Mouse (Mus musculus) adrenal gland, adult 2 months (tissue): Measurements from ENCODE around the gene Rad51b. TPM values are rescaled to one million over a fixed set of nuclear protein-coding genes. Genes with fewer than 3 reads are reported as not detected.

Experiments used
- DNase-seq: peaks from one replicate; pipeline ENCODE4 v3.0.0; 2021
- polyA plus RNA-seq: library from polyadenylated mRNA; depleted of rRNA; stranded (reverse); fragments of >200 nt; gene quantifications from 2 replicates; pipeline ENCODE4 v1.2.3, GENCODE M21; 2012
- total RNA-seq, 2 experiments: library from RNA; stranded (reverse); gene quantifications; 2 replicates each; pipeline ENCODE4 v1.2.3; 2021

Gene Rad51b
- total and polyA plus RNA-seq, 3 experiments: 0.08 to 0.49 (median 0.45) TPM

DNA sequence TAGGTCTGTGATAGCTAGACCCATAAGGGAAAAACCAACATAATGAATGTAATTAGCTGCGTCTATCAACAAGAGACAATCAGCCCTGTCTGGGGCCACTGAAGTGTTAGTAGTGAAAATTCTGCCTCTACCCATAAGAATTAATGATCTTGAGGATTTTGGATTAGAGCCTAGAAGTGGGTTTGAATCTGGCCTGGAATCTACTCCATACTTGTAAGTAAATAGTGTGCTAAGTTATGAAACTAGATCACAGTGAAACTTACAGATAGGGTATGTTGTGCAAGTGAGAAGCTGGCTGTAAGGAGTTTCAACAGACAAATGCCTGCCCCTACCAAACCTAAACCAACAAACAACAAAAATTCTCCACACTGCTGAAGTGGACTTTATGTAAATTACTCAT lies 83.1 kb downstream of the Rad51b start:
- no peak for DNase-seq

DNA sequence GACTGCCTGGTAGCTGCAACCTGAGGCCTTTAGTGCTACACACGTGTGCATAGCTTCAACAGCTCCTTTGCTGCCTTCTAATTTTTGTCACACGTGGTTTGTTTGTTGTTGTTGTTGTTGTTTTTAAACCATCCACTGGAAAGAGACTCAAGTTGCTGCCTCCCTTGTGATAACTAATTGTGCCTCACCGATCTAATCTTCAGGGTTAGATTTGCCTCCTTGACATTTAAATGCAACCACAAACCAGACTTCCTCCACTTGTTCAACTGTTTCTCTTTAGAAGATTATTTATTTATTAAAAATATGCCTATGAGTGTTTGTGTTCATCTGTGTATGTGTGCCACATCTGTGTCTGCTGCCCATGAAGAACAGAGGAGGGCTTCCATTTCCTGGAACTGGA lies 84.4 kb downstream of the Rad51b start:
- no peak for DNase-seq

DNA sequence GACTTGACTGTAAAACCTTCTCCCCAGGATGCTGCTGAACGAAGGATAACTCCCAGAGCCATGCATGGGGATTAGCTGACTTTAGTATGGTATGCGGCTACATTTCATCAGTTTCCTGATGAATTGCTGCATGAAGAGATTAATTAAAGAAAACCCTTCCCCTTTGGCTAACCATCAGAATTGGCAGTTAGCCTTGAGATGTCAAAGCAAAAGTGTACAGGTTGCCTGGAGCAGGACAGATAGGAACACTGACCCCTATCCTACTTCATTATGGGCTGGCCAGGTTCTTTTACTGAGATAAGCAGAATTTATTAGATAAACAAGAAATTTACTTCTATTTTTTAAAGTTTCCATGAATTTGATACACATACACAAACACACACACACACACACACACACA lies 85.3 kb downstream of the Rad51b start:
- no peak for DNase-seq

DNA sequence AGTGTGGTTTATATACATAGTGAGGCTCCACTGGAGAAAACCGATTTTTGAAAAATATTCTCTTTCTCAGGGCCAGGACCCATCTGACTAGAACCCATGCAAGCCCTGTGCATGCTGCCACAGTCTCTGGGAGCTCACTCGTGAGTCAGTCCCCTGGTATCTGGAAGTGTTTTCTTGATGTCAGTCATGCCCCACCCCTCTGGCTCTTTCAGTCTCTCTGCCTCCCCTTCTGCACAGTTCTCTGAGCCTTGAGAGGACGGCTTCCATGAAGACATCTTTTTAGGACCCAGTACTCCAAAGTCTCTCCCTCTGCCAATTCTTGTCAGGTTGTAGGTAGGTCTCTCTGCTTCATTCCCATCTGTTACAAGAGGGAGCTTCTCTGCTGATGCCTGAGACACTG lies 86.5 kb downstream of the Rad51b start:
- DNase-seq: peak; percentile 64

DNA sequence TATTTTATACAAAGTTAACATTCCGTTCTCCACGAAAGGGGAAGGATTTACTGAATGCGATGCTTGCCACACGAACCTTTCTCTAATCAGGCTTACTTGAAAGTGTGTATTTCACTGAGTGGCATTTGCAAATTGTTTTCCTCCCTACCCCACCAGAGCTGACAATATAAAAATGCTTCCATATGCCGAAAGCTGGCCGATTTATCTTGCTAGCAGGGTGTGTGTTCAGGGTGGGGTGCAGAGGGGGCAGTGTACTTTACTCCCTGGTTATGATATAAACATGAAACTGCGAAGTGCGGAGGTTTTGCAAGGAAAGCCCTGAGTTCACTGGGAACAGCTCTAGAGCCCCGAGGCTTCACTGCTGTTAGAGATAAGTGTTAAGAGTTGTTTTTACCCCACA lies 87.7 kb downstream of the Rad51b start:
- no peak for DNase-seq

DNA sequence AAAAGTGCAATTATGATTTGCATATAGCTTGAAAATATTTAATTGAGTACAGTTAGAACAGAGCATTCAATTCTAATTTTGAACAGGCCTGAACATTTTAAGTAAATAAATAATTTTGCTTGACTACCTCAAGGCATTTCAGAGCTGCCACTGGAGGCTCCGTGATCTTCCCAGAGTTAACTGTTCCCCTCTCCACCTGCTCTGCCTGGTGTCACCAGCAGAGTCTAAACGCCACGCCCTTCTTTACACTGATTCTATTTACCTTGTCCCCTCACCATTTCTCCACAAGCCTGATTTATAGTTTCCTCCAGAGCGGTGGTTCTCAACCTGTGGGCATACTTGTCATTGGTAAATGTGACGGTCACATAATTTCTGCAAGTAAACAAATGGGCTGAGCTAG lies 88.1 kb downstream of the Rad51b start:
- DNase-seq: no peak

DNA sequence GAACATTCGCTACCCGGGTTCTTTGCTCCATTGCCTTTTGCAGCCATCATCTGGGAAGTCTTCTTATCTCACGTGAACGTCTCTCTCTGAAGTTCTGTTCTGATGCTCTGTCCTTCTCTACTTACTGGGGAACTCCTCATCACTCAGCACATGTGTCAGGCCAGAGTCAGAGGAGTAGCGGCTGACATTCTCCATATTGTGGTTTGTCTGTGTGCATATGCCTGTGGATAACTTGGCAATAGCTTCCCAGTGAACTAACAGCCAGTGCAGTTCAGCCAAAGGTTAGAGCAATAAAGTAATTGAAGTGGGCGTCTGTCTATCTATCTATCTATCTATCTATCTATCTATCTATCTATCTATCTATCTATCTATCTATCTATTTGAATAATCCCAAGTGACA lies 90.8 kb downstream of the Rad51b start:
- no peak for DNase-seq

DNA sequence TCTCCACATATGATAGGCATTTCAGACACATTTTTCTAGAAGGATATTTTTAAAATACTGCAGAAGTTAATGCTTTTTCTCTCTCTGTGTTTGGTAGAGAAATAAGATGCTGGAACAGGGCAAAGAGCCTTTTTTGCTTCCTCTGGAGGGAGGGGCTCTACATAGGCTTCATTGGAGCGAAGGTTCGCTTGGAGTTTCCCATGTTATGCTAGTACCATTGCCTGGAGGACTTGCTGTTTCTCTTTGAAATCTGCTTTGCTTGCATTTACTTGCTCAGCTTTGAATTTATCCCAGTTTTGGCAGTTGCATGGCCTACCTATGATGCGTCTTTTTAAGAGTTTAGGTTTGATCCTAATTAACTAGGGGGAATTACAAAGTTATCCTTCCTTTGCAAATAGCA lies 92.2 kb downstream of the Rad51b start:
- DNase-seq: no peak

DNA sequence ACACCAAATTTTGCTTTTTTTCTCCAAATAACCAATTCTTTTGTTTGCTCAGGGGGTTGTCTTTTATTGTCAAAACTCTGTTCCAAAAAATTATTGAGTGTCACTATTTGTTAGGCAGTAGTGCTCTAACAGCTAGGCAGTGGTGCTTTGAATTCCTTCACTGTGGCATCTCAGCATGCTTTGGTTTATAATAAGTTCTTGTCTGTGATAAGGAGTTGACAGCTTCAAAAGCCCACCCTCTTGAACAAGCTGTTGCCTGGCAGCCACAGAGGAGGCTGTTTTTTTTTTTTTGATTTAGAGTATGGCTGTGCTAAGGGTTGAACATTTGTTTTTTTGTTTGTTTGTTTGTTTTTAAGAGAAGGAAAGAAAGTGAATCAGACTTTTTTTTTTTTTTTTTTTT lies 92.9 kb downstream of the Rad51b start:
- no peak for DNase-seq

DNA sequence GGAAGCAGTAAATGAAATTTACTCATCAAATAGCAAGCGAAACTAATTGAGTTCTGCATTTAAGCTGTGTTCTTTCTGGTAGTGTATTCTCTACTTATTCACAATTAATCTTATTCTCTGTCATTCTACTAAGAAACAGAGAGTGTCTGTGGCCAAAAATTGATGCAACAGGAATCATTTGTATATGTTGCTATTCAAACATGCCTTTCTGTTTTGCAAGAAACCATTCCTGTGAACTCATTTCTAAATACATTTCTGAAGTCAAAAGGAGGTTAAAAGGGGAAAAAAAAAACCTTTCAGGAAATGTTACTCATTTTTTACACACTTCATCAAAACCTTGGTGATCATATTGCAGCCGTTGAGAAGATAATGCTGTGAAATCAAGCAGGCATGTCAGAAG lies 96.6 kb downstream of the Rad51b start:
- no peak for DNase-seq

DNA sequence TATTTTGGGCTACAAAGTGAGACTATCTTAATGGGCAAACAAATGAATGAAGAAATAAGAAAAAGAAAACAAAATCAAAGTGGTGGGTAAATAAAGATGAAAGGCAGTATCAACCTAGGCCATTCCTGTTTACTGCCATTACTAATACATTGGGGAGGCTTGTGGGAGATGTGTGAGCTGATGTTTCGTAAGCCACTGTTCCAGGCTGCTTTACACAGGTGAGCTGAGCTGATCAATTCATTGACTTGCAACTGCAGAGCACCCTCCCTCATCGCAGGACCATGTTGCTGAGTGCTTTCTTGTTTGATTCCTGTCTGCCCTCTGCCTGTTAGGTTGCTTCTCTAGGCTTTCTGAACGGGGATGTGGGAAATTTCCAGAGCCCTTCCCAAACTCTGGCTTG lies 106.9 kb downstream of the Rad51b start:
- DNase-seq: no peak

DNA sequence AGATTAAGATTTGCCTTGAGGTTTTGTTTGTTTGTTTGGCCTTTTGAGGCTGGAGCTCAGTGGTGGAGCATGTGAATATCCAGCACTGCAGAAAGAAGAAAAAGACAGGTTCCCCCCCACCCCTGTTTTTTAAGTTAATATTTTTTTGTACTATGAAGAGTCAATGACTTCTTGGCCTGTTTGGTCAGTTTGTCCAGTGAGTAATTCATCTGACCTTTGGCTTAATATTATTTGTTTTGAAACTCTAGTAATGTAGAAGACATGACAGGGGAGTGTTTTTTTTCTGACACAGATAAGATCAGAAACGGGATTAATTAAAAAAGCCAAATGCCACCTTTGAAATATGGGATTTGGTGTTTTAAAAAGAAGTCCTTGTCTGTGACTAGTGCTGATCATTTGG lies 107.4 kb downstream of the Rad51b start:
- no peak for DNase-seq

DNA sequence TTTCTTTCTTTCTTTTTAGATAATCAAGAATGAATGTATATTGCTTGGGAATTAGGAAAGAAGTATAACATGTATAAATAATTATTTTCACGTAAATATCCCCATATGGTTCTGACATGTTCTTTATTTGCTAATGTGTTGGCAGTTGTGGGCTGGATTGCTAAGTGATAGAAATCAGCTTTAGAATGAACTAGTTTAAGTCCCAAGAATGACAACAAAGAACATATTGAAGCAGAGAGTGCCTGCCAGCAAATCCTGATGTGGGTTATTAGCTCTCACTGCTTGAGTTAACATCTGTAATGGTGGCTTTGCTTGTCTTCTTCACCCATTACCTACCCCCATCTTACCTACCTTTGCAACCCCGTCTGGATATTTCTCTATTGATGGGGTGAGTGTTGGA lies 111.6 kb downstream of the Rad51b start:
- no peak for DNase-seq

DNA sequence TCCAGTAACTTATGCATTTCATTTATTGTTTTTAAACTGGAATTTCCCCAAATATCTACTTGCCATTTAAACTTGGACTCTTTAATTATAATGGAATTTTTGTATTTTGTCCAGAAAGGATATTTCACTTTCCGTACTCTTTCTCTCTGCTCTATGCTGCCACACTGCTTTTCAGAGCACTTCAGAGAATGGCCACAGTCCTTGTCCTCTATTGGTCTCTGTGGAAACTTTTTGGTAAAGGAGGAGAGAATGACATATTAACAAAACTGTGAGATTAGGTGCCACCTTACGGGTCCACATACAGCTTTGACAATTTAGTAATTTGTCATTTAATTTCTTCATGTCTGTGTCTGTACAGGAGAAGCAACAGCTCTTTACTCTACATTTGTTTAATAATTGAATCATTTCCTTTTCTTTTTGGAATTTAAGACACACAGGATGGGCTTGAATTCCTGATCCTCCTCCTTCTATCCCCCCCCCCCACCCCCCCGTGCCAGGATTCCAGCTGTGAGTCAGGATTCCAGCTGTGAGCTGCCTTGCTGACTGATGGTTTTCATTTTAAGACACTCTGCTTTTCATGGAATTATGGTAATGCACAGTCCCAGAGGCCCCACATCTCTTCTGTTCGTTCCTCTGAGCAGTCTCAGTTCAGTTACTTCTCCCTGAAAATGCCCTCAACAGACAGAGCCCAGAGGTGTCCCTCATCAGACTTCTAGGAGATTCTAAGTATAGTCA lies 112.2 kb downstream of the Rad51b start:
- DNase-seq: no peak

DNA sequence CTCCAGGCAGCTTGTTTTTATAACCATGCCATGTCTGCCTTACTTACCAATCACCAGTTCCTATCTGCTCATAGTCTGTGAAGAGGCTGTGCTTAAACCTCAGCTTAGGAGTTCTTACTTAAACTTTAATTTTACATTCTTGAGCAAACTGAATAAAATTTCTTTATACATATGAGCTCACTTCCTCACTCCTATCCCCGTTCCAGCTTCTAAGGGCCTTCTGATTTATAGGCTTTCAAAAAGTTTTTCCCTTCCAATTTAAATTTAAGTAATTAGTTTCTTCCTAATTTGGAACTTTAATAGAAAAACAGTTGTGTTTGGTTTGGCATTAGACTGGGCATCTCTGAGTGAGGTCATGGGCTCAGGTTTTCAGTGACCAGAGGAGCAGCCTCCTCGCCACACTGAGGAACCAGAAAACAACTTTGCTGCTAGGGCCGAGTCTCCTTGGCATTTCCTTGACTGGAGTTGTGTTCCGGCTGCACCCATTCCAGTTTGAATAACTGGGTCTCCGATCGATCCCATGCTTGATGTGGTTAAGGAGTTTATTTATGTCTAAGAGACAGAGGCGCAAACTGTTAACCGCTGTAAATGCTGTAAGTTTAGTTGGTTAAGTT lies 115.9 kb downstream of the Rad51b start:
- DNase-seq: no peak

DNA sequence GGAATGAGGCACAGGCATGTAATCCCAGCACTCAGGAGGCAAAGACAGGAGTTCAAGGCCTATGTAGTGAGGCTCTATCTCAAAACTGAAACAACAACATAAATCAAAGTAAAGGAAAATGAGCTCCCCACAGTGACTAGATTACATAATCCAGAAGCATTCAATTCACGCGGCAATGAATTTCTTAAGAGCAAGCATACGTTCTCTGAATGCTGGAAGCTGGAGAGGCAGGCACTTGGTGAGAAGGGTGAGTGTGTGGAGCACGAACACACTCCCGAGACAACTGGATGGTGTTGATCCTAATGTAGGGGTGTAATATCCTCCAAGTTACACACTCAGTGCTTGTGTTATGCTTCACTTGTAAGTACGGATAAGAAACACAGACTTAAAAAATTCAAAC lies 120.3 kb downstream of the Rad51b start:
- no peak for DNase-seq

DNA sequence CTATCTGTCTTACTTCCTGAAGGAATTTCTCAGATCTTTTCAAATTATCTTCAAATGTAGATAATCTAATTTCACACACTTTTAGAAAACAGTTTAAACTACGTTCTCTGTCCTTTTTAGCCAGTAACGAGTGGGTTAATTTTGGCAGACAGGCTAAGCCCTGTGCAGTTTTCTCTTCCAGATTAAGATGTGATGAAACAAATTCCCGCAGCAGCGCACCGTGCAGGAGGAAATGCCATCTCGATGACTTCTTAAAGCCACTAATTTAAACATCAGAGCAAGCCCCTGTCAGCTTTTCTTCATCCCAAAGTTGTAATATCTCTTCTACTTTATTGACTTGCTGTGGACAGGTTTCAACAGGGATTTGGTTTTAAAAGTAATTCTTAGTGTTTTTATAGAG lies 123.5 kb downstream of the Rad51b start:
- DNase-seq: no peak

DNA sequence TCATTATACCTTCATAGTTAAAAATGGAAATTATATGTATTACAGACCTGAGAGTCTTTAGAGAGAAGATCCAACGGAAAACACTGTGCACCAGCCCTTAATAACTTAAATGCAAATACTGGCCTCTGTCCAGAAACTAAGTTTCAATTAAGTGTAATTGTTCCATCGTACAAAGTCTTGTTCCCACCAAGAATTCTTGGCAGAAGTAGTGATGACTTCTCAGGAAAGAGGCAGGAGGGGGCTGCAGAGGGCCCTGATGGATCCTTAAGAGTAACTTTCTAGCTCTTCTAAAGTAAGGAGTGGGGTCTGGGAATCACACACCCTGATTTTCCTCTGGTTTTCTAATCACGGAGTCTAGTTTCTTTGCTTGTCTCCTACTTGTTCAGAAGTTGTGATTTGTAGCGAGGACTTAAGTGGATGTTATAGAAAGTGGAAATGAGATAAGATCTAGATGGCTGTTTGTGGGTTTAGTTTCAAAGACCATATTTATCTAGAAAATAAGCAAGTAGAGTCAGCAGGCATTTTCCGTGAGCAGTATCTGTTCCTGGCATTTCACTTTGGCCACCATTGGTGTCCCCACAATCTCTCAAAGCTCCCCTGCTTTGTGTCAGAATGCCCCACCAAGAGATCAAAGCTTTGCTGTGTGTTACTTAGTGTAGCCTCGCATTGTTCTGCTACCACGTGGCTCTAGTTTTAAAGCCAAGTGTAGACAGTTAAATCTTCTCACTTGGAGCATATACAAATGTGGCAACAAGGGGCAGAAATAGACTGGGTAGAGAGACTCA lies 132.6 kb downstream of the Rad51b start:
- no peak for DNase-seq

DNA sequence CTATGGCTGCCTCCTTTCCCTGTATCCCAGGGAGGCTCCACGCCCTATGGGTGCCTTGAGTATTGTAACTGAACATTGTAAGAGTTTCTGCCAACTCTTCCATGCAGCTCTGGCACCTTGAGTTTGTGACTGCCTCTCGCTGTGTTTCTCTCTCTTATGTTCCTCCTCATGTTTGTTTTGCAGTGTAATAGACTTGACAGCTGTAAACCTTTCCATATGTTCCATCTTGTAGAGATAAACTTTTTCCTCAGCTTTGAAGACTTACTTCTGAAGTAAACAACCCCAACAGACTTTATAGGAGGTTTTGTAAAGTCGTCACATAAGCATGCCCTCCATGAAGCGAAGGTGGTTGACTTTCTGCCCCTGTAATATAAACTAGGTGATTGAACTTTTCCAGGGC lies 134.1 kb downstream of the Rad51b start:
- no peak for DNase-seq

DNA sequence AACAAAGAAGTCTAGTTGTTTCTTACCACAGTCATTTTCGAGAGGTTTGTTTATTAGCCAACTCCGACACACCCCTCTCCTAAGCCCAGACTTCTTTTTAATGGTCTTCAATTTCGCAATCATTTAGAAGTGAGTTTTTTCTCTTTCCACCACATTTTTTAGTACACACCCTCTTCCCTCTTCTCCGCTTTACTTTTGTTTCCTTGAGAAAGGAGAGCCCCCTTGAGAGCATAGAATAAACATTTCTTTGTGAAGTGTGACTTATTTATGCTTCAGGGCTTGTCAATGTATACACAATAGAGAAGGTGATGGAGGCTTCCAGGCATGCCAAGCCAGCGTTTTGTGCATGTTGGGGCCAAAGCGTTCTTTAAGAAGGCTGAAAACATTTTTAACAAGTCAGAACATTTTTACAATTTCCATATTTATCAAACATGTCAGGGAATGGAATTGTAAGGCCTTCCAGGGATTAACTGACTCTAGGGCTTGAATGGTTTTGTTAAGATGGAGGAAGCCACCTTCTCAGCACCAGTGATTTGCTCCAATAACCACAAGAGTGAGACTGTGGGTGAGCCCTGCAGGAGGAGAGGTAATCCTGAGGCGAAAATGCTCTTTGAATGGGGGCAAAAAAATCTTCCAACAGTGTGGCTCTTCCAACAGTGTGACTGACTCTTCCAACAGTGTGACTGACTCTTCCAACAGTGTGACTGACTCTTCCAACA lies 136.8 kb downstream of the Rad51b start:
- DNase-seq: no peak

DNA sequence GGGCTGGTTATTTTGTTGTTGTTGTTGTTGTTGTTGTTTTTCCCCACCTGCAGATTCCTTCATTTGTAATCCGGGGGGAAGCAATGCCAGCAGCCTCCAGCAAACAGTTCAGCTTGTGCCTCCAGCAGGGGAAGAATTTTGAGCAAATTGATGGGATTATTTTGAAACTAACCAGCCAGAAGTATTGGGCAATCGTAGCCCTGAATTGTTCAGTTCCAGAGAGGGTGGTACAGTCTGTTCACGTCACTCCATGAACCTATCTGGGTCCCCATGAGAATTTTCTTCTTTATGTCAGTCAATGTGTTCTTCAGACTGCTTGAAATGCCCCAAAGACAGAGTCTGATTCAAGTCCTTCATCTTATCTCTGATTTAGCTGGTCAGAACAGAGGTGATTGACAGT lies 138.4 kb downstream of the Rad51b start:
- DNase-seq: peak; percentile 28

DNA sequence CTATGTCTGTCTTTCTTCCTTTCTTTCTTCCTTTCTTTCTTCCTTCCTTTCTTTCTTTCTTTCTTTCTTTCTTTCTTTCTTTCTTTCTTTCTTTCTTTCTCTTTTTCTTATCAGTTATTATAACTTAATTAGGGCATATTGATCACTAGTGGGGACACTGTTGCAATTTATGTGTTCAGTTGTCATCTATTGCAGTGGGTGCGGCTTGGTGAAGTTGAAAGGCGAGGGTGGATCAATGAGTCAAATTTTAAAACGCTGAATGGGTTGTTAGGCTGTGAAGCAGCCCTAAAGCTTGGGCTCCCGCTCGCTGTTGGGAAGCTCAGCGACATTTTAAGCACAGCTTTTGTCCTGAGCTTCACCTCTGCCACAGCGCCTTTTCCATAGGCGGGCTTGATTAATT lies 139.0 kb downstream of the Rad51b start:
- no peak for DNase-seq

DNA sequence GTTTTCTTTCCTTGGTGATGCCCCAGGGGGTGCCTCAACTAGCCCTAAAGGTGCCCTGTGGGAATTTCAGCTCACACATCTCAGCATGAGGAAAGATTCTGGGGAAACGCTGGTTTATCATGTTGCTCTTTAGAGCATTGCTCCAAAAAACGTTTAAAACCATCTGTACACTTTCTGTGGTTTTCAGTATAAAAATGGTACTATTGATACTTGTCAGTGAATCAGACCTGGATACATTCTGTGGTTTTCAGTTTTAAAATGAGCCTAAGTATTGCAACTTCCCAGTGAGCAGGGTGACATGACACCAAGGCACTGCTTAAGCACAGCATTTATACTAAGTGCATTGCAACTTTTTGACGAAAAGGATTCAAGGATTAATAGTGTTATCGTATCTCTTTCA lies 139.8 kb downstream of the Rad51b start:
- no peak for DNase-seq
